Mouse (Mus musculus): Measurements from ENCODE around the gene Sec14l4. TPM values are rescaled to one million over a fixed set of nuclear protein-coding genes. Genes with fewer than 3 reads are reported as not detected.

Gene Sec14l4
- total and polyA plus RNA-seq, 2 experiments from 2014 or later: 0.05 TPM; not detected in 1

DNA sequence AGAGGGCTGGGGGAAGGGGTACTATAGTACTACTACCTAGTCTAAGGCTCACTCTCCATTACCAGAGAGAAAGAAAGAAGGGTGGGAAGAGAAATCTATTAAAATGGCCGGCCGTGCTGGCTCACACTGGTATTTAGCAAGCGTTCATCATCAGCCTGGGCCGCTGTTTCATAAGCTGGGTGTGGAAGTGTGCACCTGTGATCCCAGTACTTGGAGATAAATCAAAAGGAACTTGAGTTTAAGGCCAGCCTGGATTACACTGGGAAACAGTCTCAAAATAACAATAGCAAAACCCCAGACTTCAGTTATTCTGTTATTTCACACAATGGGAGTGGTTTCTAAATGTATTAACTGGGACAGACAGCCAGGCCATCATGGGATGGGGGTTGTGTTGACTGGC is 31.3 kb downstream of the Sec14l4 start:
- no peak for TF ChIP-seq CTCF (IDR thresholded peaks at IDR 0.05)
- no peak overlapping the region for H3K4me3 ChIP-seq (ENCODE audit: low read depth, low read length)
- H3K4me1 ChIP-seq (ENCODE audit: insufficient read depth, low read length): no peaks in the 10 kb centered on the region
- no peak overlapping the region for H3K9ac ChIP-seq (replicated peaks; ENCODE audit: low read length, poor library complexity, severe bottlenecking)
- no peaks in the 10 kb centered on the region for H3K36me3 ChIP-seq (ENCODE audit: insufficient read depth, low read length)
- no peaks in the 10 kb centered on the region for H3K9me3 ChIP-seq (ENCODE audit: low read length)
- ATAC-seq (ENCODE audit: low FRiP score) (no peak), DNase-seq (ENCODE audit: low spot score) (no peak)
- no peak overlapping the region for H3K4me2 ChIP-seq (ENCODE audit: low read depth, low read length, poor library complexity, severe bottlenecking)
- 93% methylated on average over 4 of the region's 4 CpGs for WGBS
- no peak overlapping the region for H3K27ac ChIP-seq (ENCODE audit: low read depth, low read length)
- no peaks in the 10 kb centered on the region for H3K27me3 ChIP-seq (ENCODE audit: insufficient read depth, low read length)

- WGBS: 35% methylated on average over 6 of the region's 6 CpGs
- TF ChIP-seq CTCF (IDR thresholded peaks at IDR 0.05): no peak
- DNase-seq (ENCODE audit: low spot score) (no peak), ATAC-seq (ENCODE audit: low FRiP score) (no peak)
- no peaks in the 10 kb centered on the region for H3K4me1 ChIP-seq (ENCODE audit: insufficient read depth, low read length)
- no peaks in the 10 kb centered on the region for H3K9me3 ChIP-seq (ENCODE audit: low read length)
- no peak overlapping the region for H3K4me3 ChIP-seq (ENCODE audit: low read depth, low read length)
- H3K36me3 ChIP-seq (ENCODE audit: insufficient read depth, low read length): no peaks in the 10 kb centered on the region
- H3K27ac ChIP-seq (ENCODE audit: low read depth, low read length): no peak overlapping the region
- no peak overlapping the region for H3K9ac ChIP-seq (replicated peaks; ENCODE audit: low read length, poor library complexity, severe bottlenecking)
- no peak overlapping the region for H3K4me2 ChIP-seq (ENCODE audit: low read depth, low read length, poor library complexity, severe bottlenecking)
- H3K27me3 ChIP-seq (ENCODE audit: insufficient read depth, low read length): no peaks in the 10 kb centered on the region
Observed at GRCm38 (mm10) chr11:4062981-4063380, 31.7 kb downstream of the Sec14l4 start.

DNA sequence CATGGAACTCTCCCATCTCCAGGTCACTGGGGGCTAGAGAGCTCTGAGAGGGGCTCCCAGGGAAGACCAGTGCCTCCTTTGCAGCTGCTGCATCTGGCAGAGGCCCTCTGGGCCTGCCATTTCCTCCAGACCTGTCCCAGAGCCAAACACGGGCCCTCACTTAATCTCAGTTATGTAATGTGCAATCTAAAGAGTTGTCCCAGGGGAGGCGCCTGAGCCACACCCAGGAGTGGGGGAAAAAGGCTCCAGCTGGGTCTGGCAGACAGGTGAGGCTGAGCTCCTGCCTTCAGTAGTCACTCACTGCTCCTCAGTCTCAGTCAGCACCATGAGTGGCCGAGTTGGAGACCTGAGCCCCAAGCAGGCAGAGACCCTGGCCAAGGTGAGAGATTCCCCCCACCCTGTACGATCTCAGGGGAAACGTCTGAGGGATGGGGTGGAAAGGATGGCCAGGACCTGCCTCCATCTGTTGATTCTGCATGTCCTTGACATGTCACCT is 33.4 kb downstream of the Sec14l4 start, which contains the start of gene Sec14l3:
Gene Sec14l3 (plus strand): TSS at position 215 of the 496 bp plus-strand sequence.
- Histone ChIP-seq H3K36me3 (ENCODE audit: insufficient read depth, low read length) (no peaks in the 10 kb centered on the region), H3K4me3 (ENCODE audit: low read depth, low read length) (no peak within 1 kb of the TSS), H3K4me2 (ENCODE audit: low read depth, low read length, poor library complexity, severe bottlenecking) (no peak within 1 kb of the TSS), H3K9me3 (ENCODE audit: low read length) (no peaks in the 10 kb centered on the region), H3K9ac (replicated peaks; ENCODE audit: low read length, poor library complexity, severe bottlenecking) (no peak within 1 kb of the TSS), H3K27me3 (ENCODE audit: insufficient read depth, low read length) (no peaks in the 10 kb centered on the region), H3K27ac (ENCODE audit: low read depth, low read length) (no peak within 1 kb of the TSS), H3K4me1 (ENCODE audit: insufficient read depth, low read length) (peaks cover under 1% of the 10 kb centered on the region; the same call in 1 of the 2 replicates)
- ATAC-seq (ENCODE audit: low FRiP score) (no peak), DNase-seq (ENCODE audit: low spot score) (no peak)
- 74% methylated on average over 5 of the region's 5 CpGs for WGBS
- no peak for TF ChIP-seq CTCF (IDR thresholded peaks at IDR 0.05)

DNA sequence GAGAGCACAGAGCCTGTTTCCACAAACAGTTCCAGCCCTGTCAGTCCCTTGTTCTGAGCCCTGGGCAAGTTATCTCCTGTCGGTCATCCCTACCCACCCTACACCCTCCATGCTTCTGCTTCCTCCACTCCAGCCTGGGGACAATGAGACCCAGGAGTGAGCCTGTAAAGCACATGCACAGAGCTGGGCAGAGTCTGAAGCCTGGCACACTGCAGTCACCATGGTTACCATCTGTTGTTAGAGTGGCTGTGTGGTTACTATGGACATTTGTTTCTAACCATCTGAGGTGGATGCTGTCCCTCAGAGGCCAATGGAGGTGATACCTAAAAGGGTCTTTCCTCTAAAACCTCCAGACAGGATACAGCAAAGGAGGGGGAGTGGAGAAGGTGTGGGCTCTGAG is 38.4 kb downstream of the Sec14l4 start:
- peak; percentile 70; the same call in 1 of the 2 replicates for ATAC-seq (ENCODE audit: low FRiP score)
- Histone ChIP-seq H3K9me3 (ENCODE audit: low read length) (no peaks in the 10 kb centered on the region), H3K27ac (ENCODE audit: low read depth, low read length) (no peak overlapping the region), H3K4me1 (ENCODE audit: insufficient read depth, low read length) (peaks cover 5% of the 10 kb centered on the region; the same call in 1 of the 2 replicates), H3K4me3 (ENCODE audit: low read depth, low read length) (no peak overlapping the region), H3K27me3 (ENCODE audit: insufficient read depth, low read length) (no peaks in the 10 kb centered on the region), H3K4me2 (ENCODE audit: low read depth, low read length, poor library complexity, severe bottlenecking) (no peak overlapping the region), H3K36me3 (ENCODE audit: insufficient read depth, low read length) (no peaks in the 10 kb centered on the region), H3K9ac (replicated peaks; ENCODE audit: low read length, poor library complexity, severe bottlenecking) (no peak overlapping the region)
- WGBS: 32% methylated on average over 1 of the region's 1 CpGs
- peak; percentile 63 for DNase-seq (ENCODE audit: low spot score)
- TF ChIP-seq CTCF (IDR thresholded peaks at IDR 0.05): no peak

DNA sequence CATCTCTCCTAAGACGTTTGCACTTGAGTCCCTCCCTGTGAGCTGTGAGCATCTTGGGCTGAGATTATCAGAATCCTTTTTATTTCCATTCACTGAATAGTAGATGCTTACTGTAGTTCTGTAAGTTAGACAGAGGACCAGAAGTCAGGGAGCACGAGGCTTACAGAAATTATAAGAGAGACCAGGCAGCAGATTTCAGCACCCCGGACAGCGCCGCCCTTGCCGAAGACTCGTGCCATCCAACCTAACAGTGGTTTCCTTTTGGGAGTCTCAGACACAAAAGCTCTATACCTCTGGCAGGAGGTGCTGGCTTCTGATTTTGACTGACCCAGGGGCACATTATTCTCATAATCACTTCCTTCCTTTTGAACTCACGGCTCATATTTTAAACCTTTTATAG is 45.4 kb downstream of the Sec14l4 start:
- Histone ChIP-seq H3K4me2 (ENCODE audit: low read depth, low read length, poor library complexity, severe bottlenecking) (no peak overlapping the region), H3K36me3 (ENCODE audit: insufficient read depth, low read length) (no peaks in the 10 kb centered on the region), H3K4me3 (ENCODE audit: low read depth, low read length) (no peak overlapping the region), H3K4me1 (ENCODE audit: insufficient read depth, low read length) (no peaks in the 10 kb centered on the region), H3K27ac (ENCODE audit: low read depth, low read length) (no peak overlapping the region), H3K9ac (replicated peaks; ENCODE audit: low read length, poor library complexity, severe bottlenecking) (no peak overlapping the region), H3K9me3 (ENCODE audit: low read length) (no peaks in the 10 kb centered on the region), H3K27me3 (ENCODE audit: insufficient read depth, low read length) (no peaks in the 10 kb centered on the region)
- ATAC-seq (ENCODE audit: low FRiP score) (no peak), DNase-seq (ENCODE audit: low spot score) (no peak)
- whole genome bisulfite sequencing: 16% methylated on average over 8 of the region's 8 CpGs
- TF ChIP-seq CTCF (IDR thresholded peaks at IDR 0.05): no peak

- H3K9ac ChIP-seq (replicated peaks; ENCODE audit: low read length, poor library complexity, severe bottlenecking): no peak overlapping the region
- ATAC-seq (ENCODE audit: low FRiP score): no peak
- WGBS: 77% methylated on average over 7 of the region's 7 CpGs
- no peaks in the 10 kb centered on the region for H3K36me3 ChIP-seq (ENCODE audit: insufficient read depth, low read length)
- H3K27me3 ChIP-seq (ENCODE audit: insufficient read depth, low read length): no peaks in the 10 kb centered on the region
- no peak for TF ChIP-seq CTCF (IDR thresholded peaks at IDR 0.05)
- H3K9me3 ChIP-seq (ENCODE audit: low read length): no peaks in the 10 kb centered on the region
- H3K4me3 ChIP-seq (ENCODE audit: low read depth, low read length): no peak overlapping the region
- DNase-seq (ENCODE audit: low spot score): no peak
- no peak overlapping the region for H3K4me2 ChIP-seq (ENCODE audit: low read depth, low read length, poor library complexity, severe bottlenecking)
- no peak overlapping the region for H3K27ac ChIP-seq (ENCODE audit: low read depth, low read length)
- H3K4me1 ChIP-seq (ENCODE audit: insufficient read depth, low read length): no peaks in the 10 kb centered on the region
Observed at GRCm38 (mm10) chr11:4078267-4078933, 47.1 kb downstream of the Sec14l4 start.

Measured in midbrain, postnatal 0 days (tissue).